Mouse (Mus musculus): ENCODE measurements around the gene Gm29094.
"Not testable (repeated sequence)": the region's sequence is repeated elsewhere in the genome, so short reads cannot be mapped to it uniquely, and the experiment has no call there.

Gene Gm29094

DNA sequence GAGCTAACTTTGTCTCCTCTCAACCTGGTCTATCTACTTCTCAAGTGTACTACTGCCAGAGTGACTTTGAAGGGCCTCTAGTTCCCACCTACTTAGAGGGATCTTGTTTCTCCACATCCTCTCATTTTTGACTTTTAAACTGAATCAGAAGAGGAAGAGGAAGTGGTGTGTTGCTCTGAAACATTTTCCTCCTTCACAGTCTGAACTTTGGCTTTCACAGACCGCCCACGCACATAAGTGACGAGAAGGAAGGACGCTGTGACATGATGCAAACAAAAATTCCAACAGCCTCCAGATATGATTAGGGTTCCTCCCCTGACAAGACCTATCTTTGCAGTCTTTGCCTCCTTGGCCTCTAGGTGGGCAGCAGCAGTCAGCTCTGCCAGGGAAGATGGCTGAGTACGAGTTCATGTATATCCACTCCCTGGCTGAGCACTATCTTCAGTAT is at the start of gene Gm29094, which contains the start of gene Bcl2a1b:
Gene Gm29094, plus strand, starts transcription at position 411 of the 448 bp plus-strand sequence.
Gene Bcl2a1b, plus strand, starts transcription at position 241 of the 448 bp plus-strand sequence.
- not testable (repeated sequence) for DNase-seq (ENCODE audit: low spot score)

DNA sequence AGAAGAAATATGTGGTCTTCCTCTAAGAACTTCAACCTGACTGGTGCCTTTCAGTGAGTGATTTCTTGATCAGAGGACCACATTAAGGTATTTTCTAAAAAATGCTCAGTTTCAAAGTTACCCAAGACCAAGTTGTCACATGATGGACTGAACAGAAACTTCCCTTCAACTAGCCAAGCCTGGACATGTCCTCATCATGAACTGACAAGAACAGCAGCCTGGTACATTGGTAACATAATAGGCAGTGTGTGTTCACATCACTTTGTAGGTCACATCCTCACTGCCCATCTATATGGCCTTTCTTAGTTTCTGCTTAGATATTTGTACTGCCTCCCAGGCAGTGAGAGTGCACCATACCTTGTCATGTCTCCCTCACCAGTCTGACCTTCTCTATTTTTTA is 26.6 kb upstream of the Gm29094 start:
- not testable (repeated sequence) for DNase-seq (ENCODE audit: low spot score)

DNA sequence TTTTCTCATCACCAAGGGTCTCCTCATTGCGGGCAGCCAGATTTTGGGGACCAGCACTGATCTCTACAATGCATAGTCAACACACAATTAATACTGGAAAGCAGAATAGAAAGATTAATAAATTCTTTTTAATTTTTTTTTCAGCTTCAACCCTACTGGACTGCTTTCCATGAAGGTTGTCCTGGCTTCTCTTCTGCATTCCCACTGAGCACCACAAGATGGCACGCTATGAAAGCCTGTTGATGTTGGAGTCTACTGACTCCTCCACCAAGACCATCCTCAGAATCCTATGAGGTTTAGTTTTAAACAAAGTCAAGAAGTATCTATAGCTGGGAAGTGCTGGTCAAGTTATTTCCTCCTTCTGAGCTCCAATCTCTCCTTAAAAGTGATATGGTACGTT is 20.3 kb upstream of the Gm29094 start:
- peak; percentile 65 for DNase-seq (ENCODE audit: low spot score)

DNA sequence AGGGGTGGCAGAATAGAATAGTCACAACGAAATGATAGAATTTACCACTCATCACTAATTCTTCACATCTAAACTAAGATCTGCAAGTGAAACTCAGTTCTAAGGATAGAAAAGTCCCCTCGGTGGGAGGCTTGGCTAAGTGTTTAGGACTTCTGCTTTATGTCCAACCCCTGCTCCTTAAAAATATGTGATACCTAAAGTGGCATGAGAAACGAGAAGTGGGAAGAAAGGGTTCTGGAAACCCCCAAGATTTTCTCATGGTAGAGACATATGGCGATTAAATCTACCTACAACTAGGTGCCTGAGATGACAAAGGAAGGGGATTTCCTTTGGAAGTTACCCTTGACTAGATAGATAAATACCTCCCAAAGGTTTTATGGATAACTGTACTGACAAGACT is 19.7 kb upstream of the Gm29094 start:
- not testable (repeated sequence) for DNase-seq (ENCODE audit: low spot score)

DNA sequence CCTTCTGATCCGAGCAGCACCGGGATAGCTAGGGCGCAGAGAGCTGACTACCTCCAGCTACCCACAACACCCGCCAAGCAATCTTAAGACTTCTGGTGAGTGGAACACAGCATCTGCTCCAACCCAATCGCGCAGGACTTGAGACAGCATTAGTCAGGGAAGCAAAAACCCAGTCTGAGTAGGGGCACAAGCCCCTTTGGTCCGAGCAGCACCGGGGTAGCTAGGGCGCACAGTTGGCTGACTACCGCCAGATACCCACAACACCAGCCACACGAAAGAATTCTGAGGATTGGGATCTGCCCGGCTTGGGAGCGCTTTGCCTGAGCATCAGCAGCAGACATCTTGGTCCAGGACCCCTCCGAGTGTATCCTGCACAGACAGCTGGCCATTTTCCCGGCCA is 12.2 kb upstream of the Gm29094 start:
- not testable (repeated sequence) for DNase-seq (ENCODE audit: low spot score)

DNA sequence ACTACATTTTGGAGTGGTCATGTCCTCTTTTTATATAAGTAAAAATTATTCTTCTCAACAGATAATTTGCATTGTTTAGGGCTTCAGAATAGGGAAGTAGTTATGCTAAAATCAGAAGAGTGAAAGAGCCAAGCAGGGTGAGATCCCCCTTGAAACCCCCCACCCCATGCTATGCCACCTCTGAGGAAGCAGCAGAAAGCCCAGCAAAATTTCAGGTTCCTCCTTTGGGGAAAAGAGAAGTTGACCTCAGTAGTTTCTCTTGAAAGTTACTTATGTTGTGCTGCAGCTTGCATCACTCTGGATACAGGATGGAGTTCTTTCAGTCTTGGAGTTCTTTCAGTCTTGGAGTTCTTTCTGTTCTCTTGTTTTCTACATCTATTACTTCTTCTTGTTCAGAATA is 3.7 kb upstream of the Gm29094 start:
- not testable (repeated sequence) for DNase-seq (ENCODE audit: low spot score)

DNA sequence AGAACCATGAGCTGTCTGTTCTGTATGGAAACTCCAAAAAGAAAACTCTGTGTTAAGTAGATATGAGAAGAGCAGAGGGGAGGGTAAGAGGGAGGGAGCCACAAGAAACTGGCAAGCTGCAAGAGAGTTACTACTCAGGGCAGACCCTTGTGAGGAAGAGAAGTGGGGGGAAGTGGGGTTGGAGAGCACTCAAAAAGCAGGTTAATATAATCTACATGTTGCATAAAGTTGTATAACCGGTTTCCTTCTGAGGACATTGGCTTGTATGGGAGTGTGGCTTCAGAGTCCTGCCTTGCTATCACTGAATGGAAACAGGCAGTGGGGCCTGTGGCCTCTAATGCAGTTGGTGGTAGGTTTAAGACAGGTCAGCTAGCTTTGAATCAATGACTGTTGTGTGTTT is 1.7 kb upstream of the Gm29094 start:
- not testable (repeated sequence) for DNase-seq (ENCODE audit: low spot score)

DNA sequence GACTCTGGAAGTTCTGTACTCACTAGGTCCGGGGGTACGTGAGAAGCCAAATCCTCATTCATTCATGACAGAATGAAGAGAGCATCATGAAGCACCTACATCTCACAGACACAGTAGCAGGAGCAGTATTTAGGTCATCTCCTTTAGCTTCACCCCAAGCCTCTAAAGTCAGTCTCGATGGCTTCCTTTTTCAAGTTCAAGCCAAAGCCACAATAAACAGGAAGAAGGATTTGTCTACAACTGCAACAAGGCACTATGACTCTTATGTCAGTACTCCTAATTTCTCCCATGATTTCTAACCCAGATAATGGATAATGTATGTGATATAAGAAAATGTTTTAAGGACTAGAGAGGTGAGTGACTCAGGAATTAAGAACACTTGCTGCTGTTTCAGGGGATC is 830 bp upstream of the Gm29094 start:
- DNase-seq (ENCODE audit: low spot score), result not testable (repeated sequence)

DNA sequence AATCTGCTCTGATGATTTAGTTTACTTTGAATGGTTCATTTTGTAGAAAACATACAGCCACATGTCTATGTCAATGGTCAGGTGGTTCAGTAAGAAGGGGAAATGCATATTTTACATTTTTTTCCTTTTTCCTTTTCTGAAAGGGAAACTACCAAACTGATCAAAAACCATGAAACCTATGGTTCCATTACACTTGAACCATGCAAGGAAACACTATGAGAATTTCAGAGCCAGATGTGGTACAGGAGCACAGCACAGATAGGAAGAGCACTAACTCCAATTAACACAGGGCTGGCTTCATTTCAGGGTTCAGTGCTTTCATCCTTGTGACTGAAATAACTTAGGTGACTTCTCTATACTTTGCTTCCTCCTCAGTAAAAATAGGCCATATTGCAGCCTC is 3.1 kb downstream of the Gm29094 start:
- not testable (repeated sequence) for DNase-seq (ENCODE audit: low spot score)

DNA sequence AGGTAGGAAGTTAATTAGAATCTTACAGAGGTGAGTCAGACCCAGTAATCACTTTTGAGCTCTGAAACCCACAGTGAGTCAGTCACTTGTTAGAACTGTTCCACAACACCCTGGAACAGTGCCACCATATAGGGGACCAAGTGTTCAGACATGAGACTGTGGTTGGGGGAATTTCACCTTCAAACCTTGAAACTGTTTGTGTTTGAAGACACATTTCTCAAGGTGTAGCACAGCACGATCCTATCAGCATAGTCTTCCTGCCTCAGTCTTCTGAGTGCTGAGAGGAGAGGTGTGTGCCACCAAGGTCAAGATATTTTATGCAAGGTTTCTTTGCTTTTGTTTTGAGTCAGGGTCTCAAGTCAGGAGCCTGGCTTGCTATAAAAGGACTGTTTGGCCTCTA is 9.8 kb downstream of the Gm29094 start:
- DNase-seq (ENCODE audit: low spot score), result not testable (repeated sequence)

DNA sequence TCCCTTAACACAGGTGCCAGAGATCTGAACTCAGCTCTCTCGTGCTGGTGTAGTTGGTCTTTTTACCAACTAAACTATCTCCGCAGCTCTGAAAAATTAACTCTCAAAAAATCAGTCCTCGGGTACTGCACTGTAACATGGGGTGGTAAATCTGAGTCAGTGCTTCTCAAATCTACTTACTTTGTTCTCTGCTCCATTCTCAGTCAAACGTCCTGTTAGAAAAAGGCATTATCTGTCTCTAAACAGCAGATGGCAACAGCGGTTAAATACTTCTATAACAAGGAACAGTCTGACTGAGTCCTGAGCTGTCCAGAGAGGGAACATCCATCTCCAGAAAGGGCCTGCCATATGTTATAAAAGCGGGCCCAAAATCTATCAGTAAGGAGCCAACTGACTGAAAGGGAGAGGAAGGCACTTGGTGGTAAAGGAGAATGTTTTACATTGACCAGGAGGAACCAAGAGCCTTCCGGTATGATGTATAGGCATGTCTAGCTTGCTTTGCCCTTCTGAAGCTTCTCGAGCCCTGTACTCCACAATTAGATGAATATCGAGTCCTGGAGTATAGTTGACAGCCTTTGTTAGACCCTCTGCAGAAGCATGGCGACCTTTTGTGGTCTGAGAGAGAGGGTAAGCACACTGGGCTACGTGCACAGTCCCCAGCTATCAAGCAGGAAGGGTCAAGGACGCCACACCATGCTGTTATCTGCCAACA is 11.3 kb downstream of the Gm29094 start, which contains the start of gene Mthfs:
Gene Mthfs, plus strand, starts transcription at position 324 of the 712 bp plus-strand sequence.
- DNase-seq (ENCODE audit: low spot score), result not testable (repeated sequence)

DNA sequence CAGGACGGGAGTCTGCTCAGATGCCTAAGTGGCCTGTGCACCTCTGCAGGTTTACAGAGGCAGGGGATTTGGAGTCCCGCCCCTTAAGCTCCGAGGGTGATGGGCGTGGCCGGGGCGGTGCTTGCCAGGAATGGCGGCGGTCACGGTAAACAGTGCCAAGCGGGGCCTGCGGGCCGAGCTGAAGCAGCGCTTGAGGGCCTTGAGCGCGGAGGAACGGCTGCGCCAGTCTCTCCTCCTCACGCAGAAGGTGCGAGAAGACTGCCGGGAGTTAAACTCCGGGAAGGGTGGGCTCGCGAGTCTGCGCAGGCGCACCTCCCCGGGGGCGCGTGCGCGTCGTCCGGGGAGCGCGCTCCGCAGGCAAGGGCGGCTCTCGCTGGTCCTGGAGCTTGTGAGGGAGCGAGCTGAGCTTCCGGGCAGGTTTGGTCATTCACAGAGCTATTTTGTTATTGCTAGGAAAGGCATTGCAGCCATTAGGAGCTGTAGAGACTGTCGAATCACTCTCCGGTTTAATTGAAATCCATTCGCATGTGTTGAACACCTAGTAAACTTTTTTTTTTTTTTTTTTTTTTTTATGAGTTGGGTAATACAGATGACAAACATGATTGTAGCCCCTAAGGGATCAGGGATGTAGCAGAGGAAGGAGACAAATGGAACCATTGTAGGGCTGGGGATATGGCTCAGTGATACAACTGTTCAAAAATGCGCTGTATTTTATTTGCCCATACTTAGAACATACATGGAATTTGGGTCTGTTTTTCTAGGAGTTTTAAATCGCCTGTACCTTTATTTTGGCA is 12.1 kb downstream of the Gm29094 start:
- DNase-seq (ENCODE audit: low spot score), result peak; percentile 88

DNA sequence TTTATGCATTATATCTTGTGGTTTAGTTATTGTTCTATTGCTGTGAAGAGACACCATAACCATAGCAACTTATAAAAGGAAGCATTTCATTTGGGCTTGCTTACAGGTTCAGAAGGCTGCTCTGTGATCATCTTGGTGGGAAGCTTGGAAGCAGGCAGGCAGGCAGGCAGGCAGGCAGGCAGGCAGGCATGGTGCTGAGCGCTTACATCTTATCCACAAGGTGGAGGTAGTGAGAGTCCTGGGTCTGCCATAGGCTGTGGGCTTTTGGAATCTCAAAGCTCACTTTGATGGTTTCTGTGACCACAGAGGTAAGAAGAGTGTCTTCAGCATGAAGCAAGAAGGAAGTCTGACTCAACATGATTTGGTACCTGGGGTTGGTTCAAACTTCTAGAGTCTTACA is 13.2 kb downstream of the Gm29094 start:
- not testable (repeated sequence) for DNase-seq (ENCODE audit: low spot score)

DNA sequence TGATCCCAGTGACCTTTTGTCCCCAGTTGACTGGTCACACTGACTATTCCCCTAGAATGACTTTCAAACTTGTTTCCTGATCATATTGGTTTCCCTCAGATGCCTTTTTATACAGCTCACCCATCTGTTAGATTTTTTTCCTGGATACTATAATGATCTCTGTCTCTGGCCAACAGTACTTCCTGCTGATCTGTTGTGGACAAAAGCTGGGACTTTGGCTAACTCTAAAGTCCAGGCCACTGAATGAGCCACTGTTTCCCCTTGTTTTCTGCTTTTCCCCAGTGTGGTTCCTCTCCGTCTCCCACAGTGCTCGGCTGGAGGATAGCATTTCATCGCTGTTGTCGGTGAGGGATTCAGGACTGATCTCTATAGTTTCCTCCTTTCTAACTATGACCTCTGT is 19.0 kb downstream of the Gm29094 start:
- not testable (repeated sequence) for DNase-seq (ENCODE audit: low spot score)

DNA sequence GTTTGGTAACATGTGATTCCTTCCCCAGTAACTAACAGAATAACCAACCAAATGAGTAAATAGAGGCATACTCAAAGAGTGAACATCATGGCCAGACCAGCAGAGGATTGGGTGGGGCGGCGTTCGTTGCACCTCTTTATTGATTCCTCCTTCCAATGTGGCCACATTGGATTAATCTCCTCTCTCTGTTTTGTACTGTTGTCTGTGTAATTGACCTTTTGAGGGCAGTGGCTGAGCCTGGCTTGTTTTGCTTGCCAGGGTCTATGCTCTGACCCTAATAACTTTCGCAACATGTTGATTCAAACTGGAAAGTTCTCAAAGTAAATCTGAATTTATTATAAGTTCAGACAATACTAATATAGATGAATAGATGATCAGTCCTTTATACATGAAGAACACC is 20.5 kb downstream of the Gm29094 start:
- not testable (repeated sequence) for DNase-seq (ENCODE audit: low spot score)

DNA sequence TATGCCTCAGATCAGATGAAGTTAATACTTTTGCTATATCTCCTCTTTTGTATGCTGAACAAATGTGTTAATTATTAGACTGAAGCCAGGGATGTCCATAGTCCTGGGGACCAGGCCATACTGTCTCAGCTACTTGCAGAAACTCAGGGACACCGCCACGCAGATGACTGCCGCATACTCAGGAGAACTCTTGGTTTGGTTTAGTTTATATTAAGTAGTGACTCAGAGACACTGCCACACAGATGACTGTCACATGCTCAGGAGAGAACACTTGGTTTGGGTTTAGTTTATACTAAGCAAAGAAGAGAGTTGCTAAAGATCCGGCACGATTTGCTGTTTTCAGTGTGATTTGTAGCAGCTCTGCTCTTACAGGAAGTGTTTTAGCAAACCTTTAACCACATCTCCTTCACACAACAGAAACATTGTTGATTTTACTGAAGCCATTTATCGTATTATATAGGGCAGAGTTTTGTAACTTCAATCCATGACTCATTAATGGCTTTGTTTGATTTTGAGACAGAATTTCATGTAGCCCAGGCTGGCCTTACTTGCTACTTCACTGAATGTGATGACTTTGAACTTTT is 21.6 kb downstream of the Gm29094 start:
- DNase-seq (ENCODE audit: low spot score), result not testable (repeated sequence)

DNA sequence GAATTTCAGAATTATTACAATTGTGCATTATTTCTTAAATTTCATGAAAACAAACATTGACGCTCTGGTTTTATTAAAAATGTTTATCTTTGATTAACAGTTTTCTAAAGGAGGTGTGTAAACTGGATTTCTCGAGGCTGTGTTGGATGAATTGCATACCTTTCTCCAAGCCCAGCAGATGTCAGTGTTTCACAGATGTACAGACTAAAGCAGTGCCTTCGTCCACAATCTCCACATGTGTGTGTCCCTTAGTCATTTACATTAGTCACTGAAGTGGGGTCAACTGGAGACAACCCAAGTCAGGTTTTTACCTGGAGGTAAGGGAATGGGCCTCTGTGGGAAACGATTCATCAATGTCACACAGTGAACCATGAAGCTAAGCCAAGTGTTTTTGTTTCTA is 26.9 kb downstream of the Gm29094 start:
- DNase-seq (ENCODE audit: low spot score), result no peak

DNA sequence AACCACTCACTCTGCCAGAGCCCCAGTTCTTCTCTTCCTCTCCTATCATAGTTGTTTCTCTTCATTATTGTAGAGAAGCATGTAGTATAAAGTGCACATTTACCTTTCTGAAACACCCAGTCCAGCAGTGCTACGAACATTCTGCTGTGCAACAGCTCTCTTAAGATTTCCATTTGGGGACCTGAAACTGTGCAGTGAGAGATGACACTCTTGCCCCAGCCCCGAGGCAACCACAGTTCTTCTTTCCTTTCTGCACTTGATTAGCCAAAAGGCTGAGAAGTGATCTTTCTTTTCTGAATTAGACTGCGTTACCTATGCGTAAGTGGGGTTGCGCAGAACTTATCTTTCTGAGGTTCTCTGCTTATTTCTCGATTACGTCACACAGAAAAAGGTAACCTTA is 28.9 kb downstream of the Gm29094 start:
- DNase-seq (ENCODE audit: low spot score), result no peak

DNA sequence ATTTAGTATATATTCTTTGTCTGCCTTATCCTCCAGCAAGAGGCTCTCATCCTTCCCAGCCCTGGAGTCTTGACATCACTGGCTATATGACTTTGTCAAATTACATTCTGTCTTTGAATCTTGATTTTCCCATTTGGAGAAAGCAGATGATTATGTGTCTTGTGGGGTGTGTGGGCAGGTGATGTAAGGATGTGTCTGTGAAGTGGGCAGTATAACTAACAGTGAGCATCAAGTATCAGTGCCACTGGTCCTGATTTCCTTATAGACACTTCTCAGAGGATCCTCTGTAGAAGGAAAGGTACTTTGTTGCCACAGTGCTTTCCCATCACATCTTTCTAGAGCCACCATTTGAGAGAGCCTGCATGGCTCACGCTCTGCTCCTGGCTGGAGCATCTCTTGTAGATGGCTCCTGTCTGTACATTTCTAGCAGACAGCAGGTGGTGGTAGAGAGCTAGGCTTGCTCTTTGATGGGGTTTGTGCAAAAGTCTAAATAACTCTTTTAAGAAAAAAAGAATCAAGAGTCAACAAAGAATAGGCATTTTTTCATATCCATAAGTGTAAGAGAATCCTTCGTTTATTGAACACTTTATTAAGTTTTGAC is 31.8 kb downstream of the Gm29094 start:
- peak; percentile 33 for DNase-seq (ENCODE audit: low spot score)

DNA sequence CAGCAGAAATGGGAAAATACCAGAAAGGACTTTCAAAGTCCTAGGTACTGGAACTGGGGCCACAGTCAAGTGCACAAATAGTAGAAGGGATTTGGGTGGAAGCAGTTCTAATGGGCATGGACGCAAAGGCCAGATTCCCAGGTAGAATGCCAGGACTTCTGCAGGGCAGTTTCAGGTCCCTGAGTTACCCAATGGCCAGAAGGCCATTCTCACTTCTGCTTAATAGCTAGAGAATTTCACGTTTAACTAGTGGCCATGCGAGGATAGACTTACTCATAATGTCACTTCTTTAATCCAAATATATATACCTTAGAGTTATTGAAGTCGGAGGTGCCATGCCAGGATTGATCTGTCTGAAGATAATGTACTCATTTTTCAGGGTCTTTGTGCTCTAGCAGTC is 38.0 kb downstream of the Gm29094 start:
- not testable (repeated sequence) for DNase-seq (ENCODE audit: low spot score)

DNA sequence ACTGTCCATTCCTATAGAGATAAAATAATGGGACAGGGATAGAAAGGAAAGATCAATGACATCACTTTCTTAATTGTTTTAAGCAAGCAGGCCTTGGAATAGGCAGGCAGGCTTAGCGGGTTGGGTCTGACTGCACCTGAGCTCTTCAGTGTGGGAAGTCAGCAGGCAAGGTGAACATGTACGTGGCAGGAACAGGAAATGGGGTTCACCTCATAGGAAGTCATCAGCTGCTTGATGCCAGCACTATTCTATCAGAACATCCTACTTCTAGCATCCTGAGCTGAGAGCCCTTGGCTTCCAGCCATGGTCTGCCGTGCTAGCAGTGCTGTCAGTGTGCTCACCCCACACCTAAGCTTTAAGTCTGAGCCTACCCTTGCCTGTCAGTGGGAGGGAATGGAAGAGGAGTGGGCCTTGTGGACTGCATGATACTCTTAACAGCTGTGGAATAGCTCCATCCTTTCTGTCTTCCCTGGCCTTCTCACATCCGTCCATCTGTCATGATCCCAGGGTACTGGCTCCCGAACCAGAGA is 39.9 kb downstream of the Gm29094 start:
- DNase-seq (ENCODE audit: low spot score), result not testable (repeated sequence)

DNA sequence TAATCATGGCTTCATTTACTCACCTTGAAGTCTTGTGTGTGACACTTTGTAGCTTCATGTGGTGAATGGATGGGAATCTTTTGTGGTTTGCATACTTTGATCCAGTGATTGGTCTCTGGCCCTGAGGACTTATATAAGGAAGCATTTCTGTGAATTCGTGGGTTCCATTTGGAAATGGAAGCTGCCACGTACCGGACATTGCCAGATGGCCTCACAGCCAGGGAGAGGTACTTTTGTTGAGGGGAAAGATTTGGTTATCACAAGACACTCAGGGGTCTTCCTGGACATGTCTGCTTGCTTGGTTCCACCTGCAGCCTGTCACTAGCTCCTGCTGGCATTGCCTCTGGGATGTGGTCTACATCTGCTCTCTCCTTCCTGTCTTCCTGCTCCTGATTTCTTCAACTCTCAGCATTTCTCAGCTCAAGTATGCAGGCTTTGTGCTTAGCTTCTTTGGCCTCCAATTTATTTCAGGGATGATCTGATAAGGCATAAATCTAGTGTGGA is 41.4 kb downstream of the Gm29094 start:
- not testable (repeated sequence) for DNase-seq (ENCODE audit: low spot score)
